In the genomic region with DNA sequence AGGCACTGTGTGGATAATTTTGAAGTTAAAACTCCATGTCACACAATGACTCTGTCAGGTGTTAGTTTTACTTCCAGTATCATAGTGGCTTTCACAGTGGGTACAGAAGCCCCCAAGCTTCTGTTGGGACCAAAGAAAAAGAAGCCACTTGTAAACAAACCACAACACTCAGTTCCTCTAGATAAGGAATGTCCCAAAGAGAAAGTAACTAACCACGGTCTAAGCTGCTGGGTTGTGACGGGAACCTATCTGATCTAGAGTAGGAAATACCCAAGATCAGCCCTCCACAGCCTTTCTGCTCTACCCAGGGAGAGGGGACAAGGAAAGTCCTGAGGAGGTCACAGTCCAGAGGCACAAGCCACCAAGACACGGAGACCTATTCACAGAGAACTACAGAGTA, we compare ENCODE assay signal across 14 mouse cellular contexts.
DNase-seq lines count a peak whose midpoint lies in the region; ATAC-seq and TF ChIP-seq lines count a peak whose summit lies in the region.
"Had no signal": no experiment of that assay in that cellular context is flagged by ENCODE, and none has a peak within 500 bp of the region (broad histone marks: within the 10 kb centered on the region; RNA-seq: fewer than 3 reads in every experiment).

No protein-coding gene starts in this region.

- 0 out of 2 replicates have a peak, but pooled peaks have one; percentile 50 for TF ChIP-seq EP300 in liver, postnatal 0 days (IDR thresholded peaks at IDR 0.05; ENCODE audit: low read depth)

- WGBS in liver, postnatal 0 days (ENCODE audit: insufficient replicate concordance) = 18% methylated on average over 3 of the region's 3 CpGs
- 84% methylated on average over 3 of the region's 3 CpGs for WGBS in midbrain, embryonic 10.5 days
- 92% methylated on average over 3 of the region's 3 CpGs for WGBS in forebrain, embryonic 13.5 days

- H3K4me2 ChIP-seq in liver, postnatal 0 days (ENCODE audit: low read depth, low read length) = peak overlapping the region; percentile 27
- H3K4me2 ChIP-seq in forebrain, embryonic 13.5 days = no peak overlapping the region
- H3K4me2 ChIP-seq: heart, embryonic 15.5 days; limb, embryonic 15.5 days had no signal

- peak; percentile 55 for DNase-seq in heart, adult 11 months
- DNase-seq in heart, adult 8-10 months (ENCODE audit: low spot score) = no peak
- DNase-seq in 416B (ENCODE audit: low read depth) = peak; percentile 98
- DNase-seq in c-Kit-positive CD71-positive TER-119-positive erythroid progenitor cells, embryonic 14.5 days (ENCODE audit: low spot score) = peak; percentile 19
- no peak for DNase-seq in liver, postnatal 0 days
- DNase-seq in left cerebral cortex, postnatal 14 days (ENCODE audit: low spot score in 2 of 2) = no peak
- no peak for DNase-seq in midbrain, embryonic 10.5 days (ENCODE audit: low spot score)
- DNase-seq: kidney, adult 18-20 months; midbrain, embryonic 14.5 days; thymus, postnatal 36 days had no signal

- no peaks in the 10 kb centered on the region for H3K27me3 ChIP-seq in liver, postnatal 0 days (ENCODE audit: insufficient read depth, low read length)
- H3K27me3 ChIP-seq in midbrain, embryonic 10.5 days (ENCODE audit: low read depth, poor library complexity, severe bottlenecking) = no peaks in the 10 kb centered on the region
- no peaks in the 10 kb centered on the region for H3K27me3 ChIP-seq in forebrain, embryonic 13.5 days
- H3K27me3 ChIP-seq: heart, embryonic 15.5 days; limb, embryonic 15.5 days had no signal

- intact Hi-C loops in left cerebral cortex, postnatal 14 days (cut with DNase I) = no loop called here

- peak; percentile 77 for ATAC-seq in liver, postnatal 0 days
- ATAC-seq in forebrain, embryonic 13.5 days = no peak

- H3K27ac ChIP-seq in liver, postnatal 0 days (ENCODE audit: low read depth) = peak overlapping the region; percentile 73
- H3K27ac ChIP-seq in midbrain, embryonic 10.5 days (replicated peaks) = no peak overlapping the region
- no peak overlapping the region for H3K27ac ChIP-seq in forebrain, embryonic 13.5 days
- H3K27ac ChIP-seq: forebrain, embryonic 10.5 days; heart, embryonic 15.5 days; limb, embryonic 15.5 days had no signal

- H3K9ac ChIP-seq in liver, postnatal 0 days (replicated peaks) = peak overlapping the region; percentile 37; the same call in 1 of the 2 replicates
- no peak overlapping the region for H3K9ac ChIP-seq in forebrain, embryonic 13.5 days
- H3K9ac ChIP-seq: heart, embryonic 15.5 days; limb, embryonic 15.5 days had no signal

- no peak for TF ChIP-seq CTCF in liver, postnatal 0 days (IDR thresholded peaks at IDR 0.05; ENCODE audit: low read depth)

- peaks cover 17% of the 10 kb centered on the region for H3K4me1 ChIP-seq in liver, postnatal 0 days (ENCODE audit: insufficient read depth)
- 0 out of 2 replicates have a peak, but pooled peaks cover 4% of the 10 kb centered on the region for H3K4me1 ChIP-seq in midbrain, embryonic 10.5 days
- peaks cover 38% of the 10 kb centered on the region for H3K4me1 ChIP-seq in forebrain, embryonic 13.5 days
- H3K4me1 ChIP-seq: heart, embryonic 15.5 days; limb, embryonic 15.5 days had no signal

- H3K4me3 ChIP-seq in liver, postnatal 0 days (ENCODE audit: low read depth, low read length) = no peak overlapping the region
- H3K4me3 ChIP-seq in midbrain, embryonic 10.5 days = no peak overlapping the region
- no peak overlapping the region for H3K4me3 ChIP-seq in forebrain, embryonic 13.5 days
- H3K4me3 ChIP-seq: forebrain, embryonic 10.5 days; heart, embryonic 15.5 days; limb, embryonic 15.5 days had no signal

- no peaks in the 10 kb centered on the region for H3K9me3 ChIP-seq in liver, postnatal 0 days (ENCODE audit: low read length)
- no peaks in the 10 kb centered on the region for H3K9me3 ChIP-seq in midbrain, embryonic 10.5 days (replicated peaks)
- H3K9me3 ChIP-seq in forebrain, embryonic 13.5 days (replicated peaks) = no peaks in the 10 kb centered on the region
- H3K9me3 ChIP-seq: forebrain, embryonic 10.5 days; heart, embryonic 15.5 days; limb, embryonic 15.5 days had no signal

- no peaks in the 10 kb centered on the region for H3K36me3 ChIP-seq in liver, postnatal 0 days (replicated peaks; ENCODE audit: insufficient read depth, low read length)
- H3K36me3 ChIP-seq in midbrain, embryonic 10.5 days = no peaks in the 10 kb centered on the region
- H3K36me3 ChIP-seq in forebrain, embryonic 13.5 days (ENCODE audit: poor library complexity, severe bottlenecking) = no peaks in the 10 kb centered on the region
- H3K36me3 ChIP-seq: forebrain, embryonic 10.5 days; heart, embryonic 15.5 days had no signal

Comparison
In these comparisons a context has a peak if more than half of its experiments do, and no peak if none do; other contexts are left out.
1. DNase-seq: peak in heart, adult 11 months (single experiment), 416B (single experiment) and c-Kit-positive CD71-positive TER-119-positive erythroid progenitor cells, embryonic 14.5 days (single experiment); none in heart, adult 8-10 months (single experiment), liver, postnatal 0 days (single experiment), left cerebral cortex, postnatal 14 days (0 of 2) and midbrain, embryonic 10.5 days (single experiment).